Mouse (Mus musculus): ENCODE measurements around the gene St6galnac3. TPM values are rescaled to one million over a fixed set of nuclear protein-coding genes. Genes with fewer than 3 reads are reported as not detected.

St6galnac3 gene
- polyA plus RNA-seq, 1 experiment from 2014 or later = 41.4 TPM

DNA sequence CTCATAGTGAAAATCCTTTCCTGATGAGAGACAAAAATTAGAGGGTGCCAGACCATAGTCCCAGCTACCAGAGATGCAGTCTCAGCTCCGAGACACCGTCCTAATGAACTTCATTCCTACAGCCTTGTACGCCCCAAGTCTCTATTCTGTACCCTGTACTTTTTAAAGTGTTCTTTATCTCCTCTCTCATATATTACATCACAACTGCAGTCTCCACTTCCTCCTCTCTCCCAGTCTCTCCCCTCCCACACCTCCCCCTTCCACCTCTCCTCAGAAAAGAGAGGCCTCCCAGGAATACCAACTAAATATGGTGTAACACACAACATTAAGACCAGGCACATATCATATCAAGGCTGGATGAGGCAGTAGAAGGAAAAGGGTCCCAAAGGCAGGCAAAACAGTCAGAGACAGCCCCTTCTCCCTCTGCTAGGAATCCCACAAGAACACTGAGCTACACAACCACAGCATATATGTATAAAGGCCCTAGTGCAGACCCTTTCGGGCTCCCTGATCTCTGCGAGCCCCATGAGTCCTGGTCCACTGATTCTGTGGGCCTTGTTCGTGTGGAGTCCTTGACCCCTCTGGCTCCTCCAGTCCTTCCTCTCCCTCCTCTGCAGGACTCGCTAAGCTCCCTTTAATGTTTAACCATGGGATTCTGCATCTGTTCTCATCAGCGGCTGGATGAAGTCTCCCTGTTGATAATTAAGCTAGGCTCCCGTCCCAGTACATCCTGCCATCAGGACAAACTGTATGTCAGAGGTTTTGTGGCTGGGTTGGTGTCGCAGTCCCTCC, 502.2 kb downstream of the St6galnac3 start:
- H3K27me3 ChIP-seq (ENCODE audit: control insufficient read depth, insufficient read depth, low read length) = no peaks in the 10 kb centered on the region
- no peak overlapping the region for H3K4me3 ChIP-seq (ENCODE audit: low read depth, low read length)
- H3K4me1 ChIP-seq (ENCODE audit: control insufficient read depth, insufficient read depth, low read length) = no peaks in the 10 kb centered on the region
- H3K27ac ChIP-seq (ENCODE audit: low read depth, low read length) = no peak overlapping the region
- H3K9me3 ChIP-seq (ENCODE audit: control insufficient read depth, low read length) = no peaks in the 10 kb centered on the region
- WGBS = 78% methylated on average over 10 of the region's 10 CpGs
- no peaks in the 10 kb centered on the region for H3K36me3 ChIP-seq (ENCODE audit: control insufficient read depth, insufficient read depth, low read length)
- ATAC-seq (ENCODE audit: insufficient read depth, low FRiP score, low TSS enrichment) (no peak), DNase-seq (ENCODE audit: low spot score) (no peak)
- H3K9ac ChIP-seq (ENCODE audit: low read length) = no peak overlapping the region
- no peak overlapping the region for H3K4me2 ChIP-seq (ENCODE audit: low read depth)

DNA sequence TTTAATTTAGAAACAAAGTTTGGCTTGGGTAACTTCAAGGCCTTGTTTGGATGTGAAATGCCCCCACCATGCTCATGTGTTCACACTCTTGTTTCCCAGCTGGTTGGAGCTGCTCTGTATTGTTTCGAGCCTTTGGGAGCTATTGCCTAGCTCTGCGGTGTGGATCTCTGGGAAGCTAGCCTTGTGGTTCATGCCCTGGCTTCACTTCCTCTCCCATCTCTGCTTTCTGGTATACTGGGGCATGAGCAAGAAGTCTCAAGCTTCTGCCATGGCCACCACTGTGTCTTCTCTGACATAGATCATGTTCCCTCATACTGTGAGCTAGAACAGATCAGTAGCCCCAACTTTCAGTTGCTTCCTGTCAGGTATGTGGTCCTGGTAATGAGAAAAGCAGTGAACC, 505.6 kb downstream of the St6galnac3 start:
- H3K27ac ChIP-seq (ENCODE audit: low read depth, low read length) = no peak overlapping the region
- DNase-seq (ENCODE audit: low spot score) (no peak), ATAC-seq (ENCODE audit: insufficient read depth, low FRiP score, low TSS enrichment) (no peak)
- WGBS = 95% methylated on average over 2 of the region's 2 CpGs
- H3K4me2 ChIP-seq (ENCODE audit: low read depth) = no peak overlapping the region
- no peaks in the 10 kb centered on the region for H3K36me3 ChIP-seq (ENCODE audit: control insufficient read depth, insufficient read depth, low read length)
- H3K9ac ChIP-seq (ENCODE audit: low read length) = no peak overlapping the region
- H3K4me3 ChIP-seq (ENCODE audit: low read depth, low read length) = no peak overlapping the region
- H3K9me3 ChIP-seq (ENCODE audit: control insufficient read depth, low read length) = no peaks in the 10 kb centered on the region
- no peaks in the 10 kb centered on the region for H3K4me1 ChIP-seq (ENCODE audit: control insufficient read depth, insufficient read depth, low read length)
- no peaks in the 10 kb centered on the region for H3K27me3 ChIP-seq (ENCODE audit: control insufficient read depth, insufficient read depth, low read length)

DNA sequence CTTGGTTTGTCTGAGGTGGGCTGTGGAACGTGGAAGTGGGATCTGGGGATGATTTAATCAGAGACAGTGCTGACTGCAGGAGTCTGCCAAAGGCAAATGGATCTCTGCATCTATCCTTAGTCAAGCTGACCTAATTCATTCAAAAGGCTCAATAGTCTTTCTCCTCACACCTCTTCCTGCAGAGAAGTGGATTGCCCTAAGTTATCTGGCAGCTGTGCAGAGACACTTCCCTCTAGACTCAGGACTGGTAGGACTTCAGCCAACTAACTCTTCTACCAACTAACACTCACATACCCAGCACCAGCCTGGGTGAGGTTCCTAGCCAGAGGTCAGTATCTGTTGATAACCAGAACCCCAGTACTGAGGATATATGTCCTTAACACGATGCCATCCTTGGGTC, 516.8 kb downstream of the St6galnac3 start:
- WGBS = 78% methylated on average over 2 of the region's 2 CpGs
- no peak overlapping the region for H3K4me3 ChIP-seq (ENCODE audit: low read depth, low read length)
- no peaks in the 10 kb centered on the region for H3K27me3 ChIP-seq (ENCODE audit: control insufficient read depth, insufficient read depth, low read length)
- no peak for ATAC-seq (ENCODE audit: insufficient read depth, low FRiP score, low TSS enrichment)
- no peaks in the 10 kb centered on the region for H3K9me3 ChIP-seq (ENCODE audit: control insufficient read depth, low read length)
- no peaks in the 10 kb centered on the region for H3K36me3 ChIP-seq (ENCODE audit: control insufficient read depth, insufficient read depth, low read length)
- no peak overlapping the region for H3K9ac ChIP-seq (ENCODE audit: low read length)
- H3K4me1 ChIP-seq (ENCODE audit: control insufficient read depth, insufficient read depth, low read length) = no peaks in the 10 kb centered on the region
- H3K4me2 ChIP-seq (ENCODE audit: low read depth) = no peak overlapping the region
- H3K27ac ChIP-seq (ENCODE audit: low read depth, low read length) = no peak overlapping the region
- no peak for DNase-seq (ENCODE audit: low spot score)

DNA sequence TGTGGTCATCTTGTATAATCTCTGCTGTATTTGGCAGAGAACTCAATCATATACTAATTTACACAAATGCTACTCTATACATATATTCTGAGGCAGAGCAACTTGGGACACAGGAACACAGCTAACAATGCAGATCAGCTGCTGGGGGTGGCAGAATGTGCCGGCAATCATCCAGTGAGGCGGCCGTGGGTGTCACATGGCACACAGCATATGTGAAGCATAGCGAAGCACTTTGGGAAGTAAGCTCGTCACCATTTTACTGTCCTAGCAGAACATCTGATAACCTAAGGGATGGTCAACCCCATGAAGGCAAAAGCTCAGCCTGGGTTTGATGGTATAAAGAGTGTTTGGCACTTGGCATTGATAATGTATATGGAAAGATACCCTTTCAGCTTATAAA, 520.9 kb downstream of the St6galnac3 start:
- H3K4me3 ChIP-seq (ENCODE audit: low read depth, low read length) = no peak overlapping the region
- H3K4me1 ChIP-seq (ENCODE audit: control insufficient read depth, insufficient read depth, low read length) = no peaks in the 10 kb centered on the region
- no peaks in the 10 kb centered on the region for H3K36me3 ChIP-seq (ENCODE audit: control insufficient read depth, insufficient read depth, low read length)
- H3K9me3 ChIP-seq (ENCODE audit: control insufficient read depth, low read length) = no peaks in the 10 kb centered on the region
- no peak overlapping the region for H3K27ac ChIP-seq (ENCODE audit: low read depth, low read length)
- no peak overlapping the region for H3K4me2 ChIP-seq (ENCODE audit: low read depth)
- H3K9ac ChIP-seq (ENCODE audit: low read length) = no peak overlapping the region
- H3K27me3 ChIP-seq (ENCODE audit: control insufficient read depth, insufficient read depth, low read length) = no peaks in the 10 kb centered on the region
- ATAC-seq (ENCODE audit: insufficient read depth, low FRiP score, low TSS enrichment) = no peak
- 94% methylated on average over 5 of the region's 5 CpGs for WGBS
- no peak for DNase-seq (ENCODE audit: low spot score)

DNA sequence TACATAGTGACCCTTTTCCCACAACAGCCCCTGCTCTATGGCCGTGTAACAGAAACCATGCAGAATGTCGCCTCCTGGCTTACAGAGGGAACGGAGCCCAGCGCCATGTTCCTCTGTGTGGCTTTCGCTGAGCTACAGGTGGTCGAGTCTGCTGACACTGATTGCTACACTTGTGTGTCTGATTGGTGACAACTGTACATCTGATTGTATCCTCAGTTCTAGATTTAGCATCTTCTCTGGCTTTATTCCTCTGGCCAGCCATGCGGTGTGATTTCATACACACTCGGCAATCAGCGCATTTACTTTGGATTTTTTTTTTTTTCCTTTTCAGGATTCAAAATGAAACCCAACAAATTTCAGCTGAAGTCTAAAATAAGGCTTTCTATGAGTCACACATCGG, 523.1 kb downstream of the St6galnac3 start:
- H3K9ac ChIP-seq (ENCODE audit: low read length) = no peak overlapping the region
- H3K4me3 ChIP-seq (ENCODE audit: low read depth, low read length) = no peak overlapping the region
- no peaks in the 10 kb centered on the region for H3K27me3 ChIP-seq (ENCODE audit: control insufficient read depth, insufficient read depth, low read length)
- no peaks in the 10 kb centered on the region for H3K36me3 ChIP-seq (ENCODE audit: control insufficient read depth, insufficient read depth, low read length)
- WGBS = 94% methylated on average over 10 of the region's 10 CpGs
- H3K9me3 ChIP-seq (ENCODE audit: control insufficient read depth, low read length) = no peaks in the 10 kb centered on the region
- H3K4me1 ChIP-seq (ENCODE audit: control insufficient read depth, insufficient read depth, low read length) = no peaks in the 10 kb centered on the region
- H3K27ac ChIP-seq (ENCODE audit: low read depth, low read length) = no peak overlapping the region
- no peak overlapping the region for H3K4me2 ChIP-seq (ENCODE audit: low read depth)
- no peak for ATAC-seq (ENCODE audit: insufficient read depth, low FRiP score, low TSS enrichment)
- DNase-seq (ENCODE audit: low spot score) = no peak

DNA sequence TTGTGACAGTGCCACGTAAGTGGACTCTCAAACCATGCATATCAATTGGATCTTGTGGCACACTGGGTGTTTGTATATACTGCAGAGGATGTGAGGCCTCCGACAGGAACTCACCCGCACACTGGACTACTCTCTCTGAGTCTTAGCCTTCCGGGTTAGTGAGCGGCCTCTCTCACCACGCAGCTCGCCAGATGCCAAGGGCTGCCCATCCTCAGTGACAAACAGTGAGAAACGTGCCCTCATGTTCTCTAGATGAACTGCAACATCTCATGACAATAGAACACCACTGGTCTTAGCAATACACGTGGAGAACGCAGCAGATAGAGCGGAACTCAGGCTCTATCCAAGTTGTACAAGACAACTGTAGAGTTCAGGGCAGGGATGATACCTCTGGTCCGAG, 524.2 kb downstream of the St6galnac3 start:
- Histone ChIP-seq H3K4me1 (ENCODE audit: control insufficient read depth, insufficient read depth, low read length) (no peaks in the 10 kb centered on the region), H3K36me3 (ENCODE audit: control insufficient read depth, insufficient read depth, low read length) (no peaks in the 10 kb centered on the region), H3K27me3 (ENCODE audit: control insufficient read depth, insufficient read depth, low read length) (no peaks in the 10 kb centered on the region), H3K9me3 (ENCODE audit: control insufficient read depth, low read length) (no peaks in the 10 kb centered on the region), H3K27ac (ENCODE audit: low read depth, low read length) (no peak overlapping the region), H3K4me3 (ENCODE audit: low read depth, low read length) (no peak overlapping the region), H3K4me2 (ENCODE audit: low read depth) (no peak overlapping the region), H3K9ac (ENCODE audit: low read length) (no peak overlapping the region)
- 92% methylated on average over 12 of the region's 12 CpGs for WGBS
- no peak for DNase-seq (ENCODE audit: low spot score)
- ATAC-seq (ENCODE audit: insufficient read depth, low FRiP score, low TSS enrichment) = no peak

DNA sequence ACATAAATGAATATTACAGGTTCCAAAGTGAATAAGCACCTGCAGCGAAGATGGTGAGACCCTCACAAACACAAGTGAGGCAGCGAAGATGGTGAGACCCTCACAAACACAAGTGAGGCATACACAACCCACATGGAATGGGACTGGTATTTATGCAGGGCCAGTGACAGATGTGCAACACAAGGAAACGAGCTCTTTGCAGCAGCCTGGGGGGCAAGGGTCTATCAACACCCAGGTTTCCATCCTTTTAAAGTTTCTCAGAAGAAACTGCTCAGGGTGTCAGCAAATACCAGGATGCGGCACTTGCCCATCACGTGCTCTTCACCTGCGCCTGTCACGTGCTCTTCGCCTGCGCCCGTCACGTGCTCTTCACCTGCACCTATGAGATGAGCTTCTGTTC, 524.9 kb downstream of the St6galnac3 start:
- DNase-seq (ENCODE audit: low spot score) (no peak), ATAC-seq (ENCODE audit: insufficient read depth, low FRiP score, low TSS enrichment) (no peak)
- Histone ChIP-seq H3K4me1 (ENCODE audit: control insufficient read depth, insufficient read depth, low read length) (no peaks in the 10 kb centered on the region), H3K36me3 (ENCODE audit: control insufficient read depth, insufficient read depth, low read length) (no peaks in the 10 kb centered on the region), H3K4me2 (ENCODE audit: low read depth) (no peak overlapping the region), H3K9ac (ENCODE audit: low read length) (no peak overlapping the region), H3K4me3 (ENCODE audit: low read depth, low read length) (no peak overlapping the region), H3K9me3 (ENCODE audit: control insufficient read depth, low read length) (no peaks in the 10 kb centered on the region), H3K27me3 (ENCODE audit: control insufficient read depth, insufficient read depth, low read length) (no peaks in the 10 kb centered on the region), H3K27ac (ENCODE audit: low read depth, low read length) (no peak overlapping the region)
- 94% methylated on average over 11 of the region's 11 CpGs for WGBS

DNA sequence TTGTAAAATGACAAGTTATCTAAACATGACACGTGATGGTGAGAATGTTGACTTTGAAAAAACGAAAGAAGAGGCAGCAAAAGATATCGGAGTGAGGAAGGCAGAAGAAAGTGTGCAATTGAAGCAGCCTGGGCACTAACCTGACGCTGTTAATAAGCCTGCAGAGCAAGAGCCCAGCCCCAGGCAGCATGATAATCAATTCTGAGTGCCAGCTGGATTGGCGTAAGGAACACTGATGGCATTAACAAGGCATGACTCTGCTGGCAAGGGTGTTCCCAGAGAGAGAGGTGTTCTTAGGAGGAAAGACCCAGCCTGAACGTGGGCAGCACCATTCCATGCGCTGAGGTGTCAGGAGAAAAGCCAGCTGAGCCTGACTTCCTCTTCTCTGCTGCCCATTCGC, 525.7 kb downstream of the St6galnac3 start:
- Histone ChIP-seq H3K4me2 (ENCODE audit: low read depth) (no peak overlapping the region), H3K27me3 (ENCODE audit: control insufficient read depth, insufficient read depth, low read length) (no peaks in the 10 kb centered on the region), H3K9me3 (ENCODE audit: control insufficient read depth, low read length) (no peaks in the 10 kb centered on the region), H3K4me3 (ENCODE audit: low read depth, low read length) (no peak overlapping the region), H3K4me1 (ENCODE audit: control insufficient read depth, insufficient read depth, low read length) (no peaks in the 10 kb centered on the region), H3K36me3 (ENCODE audit: control insufficient read depth, insufficient read depth, low read length) (no peaks in the 10 kb centered on the region), H3K27ac (ENCODE audit: low read depth, low read length) (no peak overlapping the region), H3K9ac (ENCODE audit: low read length) (no peak overlapping the region)
- no peak for DNase-seq (ENCODE audit: low spot score)
- WGBS = 79% methylated on average over 8 of the region's 8 CpGs
- ATAC-seq (ENCODE audit: insufficient read depth, low FRiP score, low TSS enrichment) = no peak

DNA sequence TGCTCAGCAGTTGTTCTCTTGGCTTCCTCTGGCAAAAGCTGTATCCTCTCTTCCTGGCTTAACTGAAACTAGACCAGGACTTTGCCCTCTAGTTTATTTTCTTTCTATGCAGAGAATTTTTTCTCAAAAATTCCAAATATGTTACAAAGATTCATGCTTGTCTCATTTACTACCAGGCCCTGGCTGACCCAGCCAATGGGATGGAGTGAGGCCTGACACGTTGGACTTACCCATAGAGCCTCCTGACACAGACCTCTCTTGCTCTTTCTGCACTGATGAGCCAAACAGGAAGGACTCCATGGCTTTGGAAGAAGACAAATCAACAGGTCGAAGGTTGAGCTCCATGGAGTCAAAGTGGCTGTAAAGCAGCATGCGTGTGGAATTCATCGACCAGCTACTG, 526.5 kb downstream of the St6galnac3 start:
- no peaks in the 10 kb centered on the region for H3K4me1 ChIP-seq (ENCODE audit: control insufficient read depth, insufficient read depth, low read length)
- no peak overlapping the region for H3K27ac ChIP-seq (ENCODE audit: low read depth, low read length)
- no peak for ATAC-seq (ENCODE audit: insufficient read depth, low FRiP score, low TSS enrichment)
- H3K9me3 ChIP-seq (ENCODE audit: control insufficient read depth, low read length) = no peaks in the 10 kb centered on the region
- H3K27me3 ChIP-seq (ENCODE audit: control insufficient read depth, insufficient read depth, low read length) = no peaks in the 10 kb centered on the region
- DNase-seq (ENCODE audit: low spot score) = no peak
- H3K4me2 ChIP-seq (ENCODE audit: low read depth) = no peak overlapping the region
- WGBS = 62% methylated on average over 4 of the region's 4 CpGs
- no peaks in the 10 kb centered on the region for H3K36me3 ChIP-seq (ENCODE audit: control insufficient read depth, insufficient read depth, low read length)
- no peak overlapping the region for H3K9ac ChIP-seq (ENCODE audit: low read length)
- H3K4me3 ChIP-seq (ENCODE audit: low read depth, low read length) = no peak overlapping the region
